Mouse (Mus musculus) lung, adult 10 weeks (tissue): ENCODE results near the gene Plcd4. TPM values are rescaled to one million over a fixed set of nuclear protein-coding genes. Genes with fewer than 3 reads are reported as not detected.

Experiments used
- polyA plus RNA-seq: library from polyadenylated mRNA; stranded (reverse); fragments of 350-450 nt; fragmentation: Illumina TruSeq; extraction: RNeasy Lipid Tissue Mini Kit (QIAGEN cat#74804); gene quantifications from one replicate; pipeline ENCODE4 v1.2.3, GENCODE M21; 2014; ENCODE audit warnings: low read depth, low replicate concordance; ENCODE audit not compliant: insufficient read depth

Gene Plcd4
- 0.43 TPM for polyA plus RNA-seq

GRCm38 (mm10) chr1:74542451-74542961 lies at the start of gene Plcd4:
Plcd4 (plus strand) TSS chr1:74542888.

DNA sequence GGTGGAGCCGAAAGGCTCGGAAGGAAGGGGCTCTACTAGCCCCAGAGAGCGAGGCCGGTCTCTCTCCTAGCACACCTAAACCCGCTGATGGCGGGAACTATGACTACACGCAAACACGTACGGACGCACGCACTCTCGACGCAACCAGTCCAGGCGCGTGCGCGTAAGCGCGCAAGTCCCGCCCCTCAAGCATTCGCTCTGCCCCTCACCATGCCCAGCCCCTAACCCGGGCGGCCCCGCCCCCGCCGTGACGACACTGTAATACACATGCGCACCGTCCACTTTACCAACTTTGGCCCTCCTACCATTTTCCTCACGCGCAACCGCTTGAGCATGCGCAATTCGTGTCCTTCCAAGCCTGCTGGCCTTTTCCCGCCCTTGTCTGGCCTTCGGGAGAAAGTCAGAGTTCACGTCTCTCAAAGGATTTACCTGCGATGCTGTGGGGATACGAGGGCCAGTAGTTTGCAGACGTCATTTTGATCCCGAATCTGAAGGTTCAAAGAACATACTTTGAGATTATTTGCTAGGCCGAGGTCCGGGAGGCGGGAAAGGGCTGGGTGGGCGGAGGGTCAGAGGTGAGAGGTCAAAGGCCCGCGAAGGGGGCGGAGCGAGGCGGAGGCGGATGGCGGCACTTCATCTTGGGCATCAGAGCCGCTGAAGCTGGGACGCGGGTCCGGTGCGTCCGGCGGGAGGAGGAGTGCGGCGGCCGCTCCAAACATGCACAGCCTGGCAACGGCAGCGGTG lies 36.8 kb upstream of the Plcd4 start, which contains the start of gene Cnot9:
TSS of gene Cnot9 (plus strand) at position 338 of the 744 bp plus-strand sequence.

GRCm38 (mm10) chr1:74544184-74544583 lies 1.5 kb downstream of the Plcd4 start, which contains the start of gene Usp37:
Usp37 (minus strand) TSS chr1:74544284.

DNA sequence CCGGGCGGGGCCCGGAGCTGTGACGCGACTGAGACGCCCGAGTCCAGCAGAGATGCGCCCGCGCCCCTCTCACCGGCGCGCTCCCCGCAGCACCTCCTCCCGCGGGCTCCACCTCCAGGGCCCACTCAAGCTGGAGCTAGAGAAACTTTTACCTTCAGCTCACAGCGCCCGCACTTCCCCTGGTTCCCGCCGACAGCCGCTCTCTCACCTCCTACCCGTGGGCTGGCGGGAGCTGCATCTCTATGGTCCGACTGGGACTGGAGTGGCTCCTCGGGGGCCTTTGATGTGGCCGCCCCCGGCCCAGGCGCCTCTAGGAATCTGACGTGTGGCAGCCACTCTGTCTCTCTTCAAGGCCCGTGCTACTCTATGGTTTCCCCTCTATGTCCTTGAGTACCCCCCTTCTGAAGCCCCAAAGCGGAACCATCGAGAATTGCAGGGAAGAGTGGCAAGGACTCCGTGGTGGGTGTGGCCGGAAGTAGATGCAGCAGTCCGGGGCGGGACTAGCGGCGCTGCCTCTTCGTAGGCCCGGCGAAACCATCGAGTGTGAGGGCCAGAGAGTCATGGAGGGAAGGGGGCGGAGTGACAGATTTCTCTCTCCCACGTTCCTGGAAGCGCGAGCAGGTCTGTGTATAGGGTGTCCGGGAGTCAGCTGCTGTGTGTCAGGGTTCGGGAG lies 45.2 kb downstream of the Plcd4 start, which contains the start of the genes Zfp142 and Bcs1l:
TSS of gene Zfp142 (minus strand) at position 474 of the 673 bp plus-strand sequence.
TSS of gene Bcs1l (plus strand) at position 517 of the 673 bp plus-strand sequence.

DNA sequence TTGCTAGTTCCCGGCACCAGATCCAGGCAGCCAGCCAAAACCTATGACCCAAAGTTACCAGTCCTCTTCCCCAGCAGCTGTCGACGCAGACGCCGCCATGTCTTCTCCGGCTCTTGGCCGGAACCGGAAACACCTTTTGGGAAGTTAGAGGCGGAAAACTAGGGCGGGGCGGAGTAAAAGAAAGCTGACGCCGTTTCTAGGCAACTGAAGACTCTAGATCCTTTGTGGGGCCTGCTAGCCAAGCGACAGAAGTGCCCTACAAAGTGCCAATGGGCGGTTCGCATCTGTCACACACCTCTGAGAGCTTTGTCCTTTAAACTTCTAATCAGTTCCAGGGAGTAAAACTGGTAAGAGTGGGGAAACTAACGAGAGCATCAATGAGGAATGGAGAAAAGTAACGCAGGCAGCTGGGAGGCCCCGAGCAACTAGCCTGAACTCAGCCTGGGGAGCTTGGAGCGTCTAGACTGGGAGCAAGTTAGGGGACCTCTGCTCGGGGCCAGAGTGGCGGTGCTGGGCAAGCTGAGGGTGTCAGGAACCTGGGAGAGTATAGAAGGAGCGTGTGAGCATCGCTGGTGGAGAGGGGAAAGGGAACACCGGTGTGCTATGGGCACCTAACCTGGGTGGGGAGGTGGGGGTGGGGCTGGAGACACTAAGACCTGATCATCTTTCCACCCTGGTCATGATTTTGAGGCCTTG lies 58.7 kb downstream of the Plcd4 start, which contains the start of the genes Rnf25 and Stk36:
TSS of gene Rnf25 (minus strand) at position 131 of the 696 bp plus-strand sequence.
TSS of gene Stk36 (plus strand) at position 179 of the 696 bp plus-strand sequence.

Other genes starting within 250 kb of the Plcd4 start
- gene Tmbim1, start 237.3 kb upstream of the Plcd4 start, polyA plus RNA-seq, result 122 TPM
- gene Catip, start 180.8 kb upstream of the Plcd4 start, polyA plus RNA-seq, result 6.8 TPM
- gene Slc11a1, start 167.7 kb upstream of the Plcd4 start, polyA plus RNA-seq, result 9.3 TPM
- gene Ctdsp1, start 151.4 kb upstream of the Plcd4 start, polyA plus RNA-seq, result 77.0 TPM
- gene Vil1, start 133.5 kb upstream of the Plcd4 start, polyA plus RNA-seq, result 0.31 TPM
- gene Cnot9, start 36.8 kb upstream of the Plcd4 start, polyA plus RNA-seq, result 9.2 TPM
- 3.3 TPM for gene Usp37, start 1.4 kb downstream of the Plcd4 start, polyA plus RNA-seq
- 3.2 TPM for gene Zfp142, start 45.4 kb downstream of the Plcd4 start, polyA plus RNA-seq
- gene Bcs1l, start 45.4 kb downstream of the Plcd4 start, polyA plus RNA-seq, result 8.5 TPM
- gene Rnf25, start 58.5 kb downstream of the Plcd4 start, polyA plus RNA-seq, result 27.4 TPM
- gene Stk36, start 58.6 kb downstream of the Plcd4 start, polyA plus RNA-seq, result 2.8 TPM
- gene Ttll4, start 118.9 kb downstream of the Plcd4 start, polyA plus RNA-seq, result 5.7 TPM
- gene Cyp27a1, start 170.7 kb downstream of the Plcd4 start, polyA plus RNA-seq, result 18.6 TPM
- 1.6 TPM for gene Prkag3, start 206.3 kb downstream of the Plcd4 start, polyA plus RNA-seq
- 0.14 TPM for gene Wnt6, start 229.0 kb downstream of the Plcd4 start, polyA plus RNA-seq
- not detected for gene Wnt10a, start 248.6 kb downstream of the Plcd4 start, polyA plus RNA-seq